17 mouse cellular contexts compared by ENCODE assay signal in genomic region chr13:99550060-99550459, GRCm38 (mm10). TPM values are rescaled to one million over a fixed set of nuclear protein-coding genes. Genes with fewer than 3 reads are reported as not detected.
A peak's percentile ranks its signal among the peaks of the same experiment; 100 is the strongest.
DNase-seq lines count a peak whose midpoint lies in the region; ATAC-seq and TF ChIP-seq lines count a peak whose summit lies in the region.
"Had no signal": no experiment of that assay in that cellular context is flagged by ENCODE, and none has a peak within 500 bp of the region (broad histone marks: within the 10 kb centered on the region; RNA-seq: fewer than 3 reads in every experiment).

No protein-coding gene starts in this region.

- TF ChIP-seq CTCF in forebrain, postnatal 0 days (IDR thresholded peaks at IDR 0.05; ENCODE audit: low read depth): no peak

- H3K36me3 ChIP-seq in forebrain, postnatal 0 days (ENCODE audit: insufficient read depth): no peaks in the 10 kb centered on the region
- H3K36me3 ChIP-seq in midbrain, embryonic 12.5 days: no peaks in the 10 kb centered on the region
- H3K36me3 ChIP-seq: embryonic facial prominence, embryonic 13.5 days; lung, embryonic 15.5 days had no signal

- no peaks in the 10 kb centered on the region for H3K27me3 ChIP-seq in forebrain, postnatal 0 days (ENCODE audit: insufficient read depth, low read length)
- H3K27me3 ChIP-seq in midbrain, embryonic 12.5 days: no peaks in the 10 kb centered on the region
- H3K27me3 ChIP-seq: embryonic facial prominence, embryonic 13.5 days; lung, embryonic 15.5 days; Patski had no signal

- no peak overlapping the region for H3K9ac ChIP-seq in forebrain, postnatal 0 days
- no peak overlapping the region for H3K9ac ChIP-seq in midbrain, embryonic 12.5 days (replicated peaks)
- H3K9ac ChIP-seq: embryonic facial prominence, embryonic 13.5 days; lung, embryonic 15.5 days had no signal

- no peak overlapping the region for H3K4me3 ChIP-seq in forebrain, postnatal 0 days (ENCODE audit: low read depth, low read length)
- H3K4me3 ChIP-seq in midbrain, embryonic 12.5 days: no peak overlapping the region
- H3K4me3 ChIP-seq: embryonic facial prominence, embryonic 13.5 days; lung, embryonic 15.5 days had no signal

- 39% methylated on average over 4 of the region's 4 CpGs for WGBS in forebrain, postnatal 0 days
- WGBS in midbrain, embryonic 12.5 days: 41% methylated on average over 4 of the region's 4 CpGs

- peak; percentile 57; the same call in 1 of the 2 replicates for ATAC-seq in forebrain, postnatal 0 days
- peak; percentile 34; the same call in 1 of the 2 replicates for ATAC-seq in midbrain, embryonic 12.5 days (ENCODE audit: low FRiP score, low read depth)
- no peak for ATAC-seq in erythroblast, adult 5-6 weeks (replicated peaks; ENCODE audit: low FRiP score, poor library complexity, severe bottlenecking)
- ATAC-seq: Patski had no signal

- DNase-seq in heart, adult 11 months: peak; percentile 66
- DNase-seq in heart, adult 9 months (ENCODE audit: low spot score in 2 of 2): no peak
- peak; percentile 37 for DNase-seq in forebrain, postnatal 0 days
- DNase-seq in retina, embryonic 14.5 days (ENCODE audit: low spot score): peak; percentile 50
- no peak for DNase-seq in left cerebral cortex, postnatal 14 days (ENCODE audit: low spot score in 2 of 2)
- no peak for DNase-seq in gastrocnemius, postnatal 10 days
- DNase-seq: cerebellum, postnatal 14 days; kidney, adult 8-10 months; kidney, postnatal 4 days; layer of hippocampus, postnatal 36 days; left cerebral cortex, postnatal 4 days had no signal

- H3K9me3 ChIP-seq in forebrain, postnatal 0 days (ENCODE audit: low read length): no peaks in the 10 kb centered on the region
- H3K9me3 ChIP-seq in midbrain, embryonic 12.5 days: no peaks in the 10 kb centered on the region
- H3K9me3 ChIP-seq: embryonic facial prominence, embryonic 13.5 days; lung, embryonic 15.5 days had no signal

- no peak overlapping the region for H3K4me2 ChIP-seq in forebrain, postnatal 0 days (ENCODE audit: low read depth)
- 0 out of 2 replicates have a peak overlapping the region, but pooled peaks have one; percentile 1 for H3K4me2 ChIP-seq in midbrain, embryonic 12.5 days (replicated peaks)
- H3K4me2 ChIP-seq: embryonic facial prominence, embryonic 13.5 days; liver, embryonic 11.5 days; lung, embryonic 15.5 days had no signal

- 0 out of 2 replicates have a peak overlapping the region, but pooled peaks have one; percentile 35 for H3K27ac ChIP-seq in forebrain, postnatal 0 days (ENCODE audit: low read depth, low read length)
- H3K27ac ChIP-seq in midbrain, embryonic 12.5 days (replicated peaks): peak overlapping the region; percentile 71
- H3K27ac ChIP-seq: embryonic facial prominence, embryonic 13.5 days; lung, embryonic 15.5 days had no signal

- intact Hi-C loops in left cerebral cortex, postnatal 14 days (cut with DNase I): no loop called here

- peaks cover 15% of the 10 kb centered on the region for H3K4me1 ChIP-seq in forebrain, postnatal 0 days (ENCODE audit: insufficient read depth)
- peaks cover 31% of the 10 kb centered on the region for H3K4me1 ChIP-seq in midbrain, embryonic 12.5 days

RNA-seq across cellular contexts. Expression of gene Map1b, which starts 33.7 kb away (rescaled TPM):
- 589 and 781 TPM in 2 replicates for total RNA-seq in forebrain, postnatal 0 days (2014; rRNA removed)
- 1,169 and 2,082 TPM in 2 replicates for polyA plus RNA-seq in forebrain, postnatal 0 days (2015; fragmentation: Nextera tagmentation; extraction: Ambion mirVana)
- 1,345 and 1,353 TPM in 2 replicates for polyA plus RNA-seq in midbrain, embryonic 12.5 days (2016; fragmentation: Nextera tagmentation; extraction: Ambion mirVana)
- 100 to 1,000 TPM; 679 to 694 TPM for total RNA-seq in left cerebral cortex, postnatal 14 days (2021)
- not detected in 2 replicates for total RNA-seq in erythroblast, adult 5-6 weeks (2015; ENCODE audit: low replicate concordance)
- total RNA-seq in erythroblast, adult 5-6 weeks (2017; ENCODE audit: low replicate concordance): 0.17 and 0.28 TPM in 2 replicates
- 10 to 100 TPM; 30.9 to 37.7 TPM for total RNA-seq in gastrocnemius, postnatal 10 days (2021)

Comparison
In these comparisons a context has a peak if more than half of its experiments do, and no peak if none do; other contexts are left out.
1. DNase-seq: peak in heart, adult 11 months (single experiment), forebrain, postnatal 0 days (single experiment) and retina, embryonic 14.5 days (single experiment); none in heart, adult 9 months (0 of 2), left cerebral cortex, postnatal 14 days (0 of 2) and gastrocnemius, postnatal 10 days (single experiment).
2. RNA of gene Map1b, which starts 33.7 kb away (total RNA-seq): 589 to 781 TPM in forebrain, postnatal 0 days, 679 to 694 TPM in left cerebral cortex, postnatal 14 days and 30.9 to 37.7 TPM in gastrocnemius, postnatal 10 days; 0.17 to 0.28 TPM in erythroblast, adult 5-6 weeks; every median in the first group is over 10 times any median in the second.